Mouse (Mus musculus): ENCODE measurements around the gene Kif2c. TPM values are rescaled to one million over a fixed set of nuclear protein-coding genes. Genes with fewer than 3 reads are reported as not detected.
A peak's percentile ranks its signal among the peaks of the same experiment; 100 is the strongest.

Kif2c gene
- total RNA-seq, 2 experiments from 2014 or later = 29.6 to 34.2 TPM

DNA sequence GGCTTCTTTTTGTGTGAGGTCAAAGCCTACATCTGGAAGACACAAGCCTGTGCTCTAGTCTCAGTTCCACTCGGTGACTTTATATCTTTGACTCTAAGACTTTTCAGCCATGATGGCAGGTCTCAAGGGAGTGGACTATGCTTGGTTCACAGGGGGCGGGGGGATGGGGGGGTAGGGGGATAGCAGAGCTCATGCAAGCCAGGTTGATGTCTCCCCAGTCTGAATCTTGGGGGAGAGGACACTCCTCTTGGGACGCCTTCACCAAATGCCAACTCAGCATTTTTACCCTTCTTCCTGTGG lies 58.3 kb downstream of the Kif2c start:
- no peak for ATAC-seq (replicated peaks; ENCODE audit: low FRiP score, low TSS enrichment, poor library complexity, severe bottlenecking)

GRCm38 (mm10) chr4:117123546-117124217 lies 58.8 kb downstream of the Kif2c start:
- no peak for ATAC-seq (replicated peaks; ENCODE audit: low FRiP score, low TSS enrichment, poor library complexity, severe bottlenecking)

DNA sequence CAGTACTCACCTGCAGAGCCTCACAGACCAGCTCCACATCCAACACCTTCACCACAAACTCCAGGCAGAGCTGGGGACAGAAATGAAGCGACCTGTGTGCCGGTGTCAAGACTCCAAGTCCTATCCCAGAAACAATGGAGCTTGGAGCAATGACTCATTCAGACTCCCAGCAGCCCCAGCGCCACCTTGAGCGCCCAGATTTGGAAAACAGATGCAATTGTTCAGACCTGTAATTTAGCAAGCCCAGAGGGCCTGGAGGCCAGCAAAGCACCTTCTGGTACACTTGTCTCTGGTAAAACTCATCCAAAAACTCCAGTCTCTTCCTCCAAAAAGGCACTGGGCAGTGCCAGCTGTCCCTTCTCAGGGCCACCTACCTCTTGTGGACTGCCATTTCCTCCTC lies 60.2 kb downstream of the Kif2c start:
- ATAC-seq (replicated peaks; ENCODE audit: low FRiP score, low TSS enrichment, poor library complexity, severe bottlenecking) = no peak

DNA sequence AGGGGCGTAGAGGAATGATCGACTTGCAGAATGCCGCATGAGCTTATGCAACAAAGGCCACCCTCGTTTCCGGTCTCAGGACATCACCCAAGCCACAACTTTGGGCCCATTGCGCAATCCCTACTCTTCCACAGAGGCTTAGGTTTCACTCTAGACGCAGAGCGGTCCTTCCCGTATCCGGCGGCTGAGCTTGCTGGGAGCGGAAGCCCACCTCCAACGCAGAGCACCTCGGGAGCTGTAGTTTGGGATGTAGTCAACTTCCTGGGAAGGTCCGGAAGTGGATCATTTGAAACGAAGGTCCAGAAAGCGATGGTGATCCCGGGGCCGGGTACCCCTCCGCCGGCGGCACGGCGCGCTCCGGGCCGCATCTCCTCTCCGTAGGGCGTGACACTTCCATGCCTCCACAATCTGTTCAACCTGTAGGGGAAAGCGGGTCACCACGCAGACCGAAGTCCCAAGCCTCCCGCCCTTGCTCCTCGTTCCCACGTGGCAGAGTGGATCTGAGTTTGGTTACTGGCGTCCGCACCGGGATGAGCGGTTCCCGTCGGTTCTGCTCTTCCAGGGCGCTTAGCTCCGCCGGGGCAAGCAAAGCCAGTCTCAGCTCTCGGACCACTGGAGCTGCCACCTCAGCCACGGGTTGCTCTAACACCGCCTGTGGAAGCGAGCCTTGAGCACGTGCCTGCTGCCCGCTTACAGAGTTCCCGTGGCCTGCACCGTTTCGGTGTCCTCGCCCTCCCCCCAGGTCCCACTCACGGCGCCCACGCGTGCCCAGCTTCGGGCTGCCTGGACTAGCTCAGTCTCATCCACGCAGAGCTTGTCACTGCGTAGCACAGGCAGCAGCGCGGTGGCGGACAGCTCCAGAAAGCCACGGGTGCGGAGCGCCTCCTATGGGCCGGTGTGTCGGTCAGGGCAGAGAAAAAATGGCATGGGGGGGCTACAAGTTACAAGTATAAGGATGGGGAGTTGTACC lies 61.7 kb downstream of the Kif2c start:
- peak; percentile 84 for ATAC-seq (replicated peaks; ENCODE audit: low FRiP score, low TSS enrichment, poor library complexity, severe bottlenecking)

- ATAC-seq (replicated peaks; ENCODE audit: low FRiP score, low TSS enrichment, poor library complexity, severe bottlenecking) = no peak
Observed at GRCm38 (mm10) chr4:117120052-117120444, 62.4 kb downstream of the Kif2c start.

DNA sequence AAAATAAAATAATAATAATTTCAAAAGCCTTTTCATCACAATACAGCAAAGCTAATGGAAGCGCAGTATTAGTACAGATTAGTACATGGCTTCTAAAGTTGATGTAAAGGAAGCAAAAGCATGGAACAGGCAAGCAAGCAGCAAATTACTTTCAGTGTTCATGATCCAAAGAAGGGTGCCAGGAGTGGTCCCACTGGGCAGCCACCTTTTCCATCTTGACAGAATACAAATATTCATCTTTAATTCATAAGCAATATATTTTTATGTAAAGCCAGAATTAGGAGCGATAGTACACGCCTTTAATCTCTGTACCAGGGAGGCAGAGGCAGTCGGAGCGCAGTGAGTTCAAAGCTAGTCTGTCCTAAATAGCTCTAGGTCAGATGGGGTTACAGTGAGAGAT lies 62.8 kb downstream of the Kif2c start:
- no peak for ATAC-seq (replicated peaks; ENCODE audit: low FRiP score, low TSS enrichment, poor library complexity, severe bottlenecking)

- no peak for ATAC-seq (replicated peaks; ENCODE audit: low FRiP score, low TSS enrichment, poor library complexity, severe bottlenecking)
Observed at GRCm38 (mm10) chr4:117117931-117118330, 64.5 kb downstream of the Kif2c start.

- ATAC-seq (replicated peaks; ENCODE audit: low FRiP score, low TSS enrichment, poor library complexity, severe bottlenecking) = no peak
Observed at GRCm38 (mm10) chr4:117115592-117115991, 66.8 kb downstream of the Kif2c start.

DNA sequence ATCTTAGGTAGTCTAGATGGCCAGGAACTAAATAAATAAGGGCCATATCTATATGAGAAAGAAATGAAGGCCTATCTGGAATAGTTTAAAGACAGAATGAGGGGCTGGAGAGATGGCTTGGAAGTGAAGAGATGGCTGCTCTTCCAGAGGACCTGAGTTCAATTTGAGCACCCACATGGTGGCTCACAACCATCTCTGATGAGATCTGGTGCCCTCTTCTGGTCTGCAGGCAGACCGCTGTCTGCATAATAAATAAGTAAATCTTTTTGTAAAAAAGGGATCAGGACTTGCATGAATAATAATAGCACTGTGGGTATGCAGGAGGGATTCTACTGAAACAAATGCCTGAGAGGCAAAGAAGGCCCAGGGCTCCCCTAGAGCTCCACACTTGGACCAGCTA lies 69.2 kb downstream of the Kif2c start:
- no peak for ATAC-seq (replicated peaks; ENCODE audit: low FRiP score, low TSS enrichment, poor library complexity, severe bottlenecking)

DNA sequence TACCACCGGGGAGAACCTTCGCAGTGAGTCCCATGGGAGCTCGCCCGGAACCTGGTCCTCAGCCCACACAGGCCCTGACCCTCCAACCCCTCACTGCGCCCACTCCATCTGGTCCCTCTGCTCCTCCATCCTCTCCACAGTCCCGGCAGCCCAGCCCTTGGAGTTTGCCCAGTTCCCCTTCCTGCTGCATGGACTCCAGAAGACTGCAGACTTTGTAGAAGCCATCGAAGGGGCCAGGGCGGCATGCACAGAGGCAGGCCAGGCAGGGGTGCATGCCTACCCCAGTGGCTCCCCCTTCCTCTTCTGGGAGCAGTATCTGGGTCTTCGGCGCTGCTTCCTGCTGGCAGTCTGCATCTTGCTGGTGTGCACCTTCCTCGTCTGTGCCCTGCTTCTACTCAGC lies 71.5 kb downstream of the Kif2c start:
- no peak for ATAC-seq (replicated peaks; ENCODE audit: low FRiP score, low TSS enrichment, poor library complexity, severe bottlenecking)

DNA sequence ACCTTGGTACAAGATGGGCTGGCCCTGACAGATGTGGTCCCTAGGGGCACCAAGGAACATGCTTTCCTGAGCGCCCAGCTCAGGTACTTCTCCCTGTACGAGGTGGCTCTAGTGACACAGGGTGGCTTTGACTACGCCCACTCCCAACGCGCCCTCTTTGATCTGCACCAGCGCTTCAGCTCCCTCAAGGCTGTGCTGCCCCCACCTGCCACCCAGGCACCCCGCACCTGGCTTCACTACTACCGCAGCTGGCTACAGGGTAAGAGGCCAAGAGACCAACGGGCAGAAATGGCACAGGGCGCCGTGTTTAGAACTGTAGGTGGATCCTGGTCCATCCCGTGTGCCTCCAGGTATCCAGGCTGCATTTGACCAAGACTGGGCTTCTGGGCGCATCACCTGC lies 72.2 kb downstream of the Kif2c start:
- ATAC-seq (replicated peaks; ENCODE audit: low FRiP score, low TSS enrichment, poor library complexity, severe bottlenecking) = no peak

Other genes with a start within 250 kb of the Kif2c start
- gene Urod, start 188.2 kb downstream of the Kif2c start, total RNA-seq (2014; fragmentation: Nextera tagmentation) = 222 and 304 TPM in 2 replicates
- 130 and 163 TPM in 2 replicates for gene Urod, start 188.2 kb downstream of the Kif2c start, total RNA-seq (2017)
- 10.8 and 14.8 TPM in 2 replicates for gene Hectd3, start 187.3 kb downstream of the Kif2c start, total RNA-seq (2014; fragmentation: Nextera tagmentation)
- gene Hectd3, start 187.3 kb downstream of the Kif2c start, total RNA-seq (2017) = 12.7 and 15.0 TPM in 2 replicates
- gene Eif2b3, start 163.2 kb downstream of the Kif2c start, total RNA-seq (2014; fragmentation: Nextera tagmentation) = 53.5 and 56.7 TPM in 2 replicates
- 61.4 and 65.7 TPM in 2 replicates for gene Eif2b3, start 163.2 kb downstream of the Kif2c start, total RNA-seq (2017)
- 0.25 TPM in 1 of 2 replicates, not detected in the other for gene Ptch2, start 86.6 kb downstream of the Kif2c start, total RNA-seq (2014; fragmentation: Nextera tagmentation)
- gene Ptch2, start 86.6 kb downstream of the Kif2c start, total RNA-seq (2017) = not detected in 2 replicates
- gene Btbd19, start 56.9 kb downstream of the Kif2c start, total RNA-seq (2014; fragmentation: Nextera tagmentation) = 17.5 and 19.1 TPM in 2 replicates
- gene Btbd19, start 56.9 kb downstream of the Kif2c start, total RNA-seq (2017) = 7.7 and 15.6 TPM in 2 replicates
- gene Tctex1d4, start 55.8 kb downstream of the Kif2c start, total RNA-seq (2014; fragmentation: Nextera tagmentation) = not detected in 2 replicates
- gene Tctex1d4, start 55.8 kb downstream of the Kif2c start, total RNA-seq (2017) = not detected in 2 replicates
- 0.66 and 1.8 TPM in 2 replicates for gene Plk3, start 48.7 kb downstream of the Kif2c start, total RNA-seq (2014; fragmentation: Nextera tagmentation)
- 0.94 and 2.8 TPM in 2 replicates for gene Plk3, start 48.7 kb downstream of the Kif2c start, total RNA-seq (2017)
- gene Rps8, start 26.4 kb downstream of the Kif2c start, total RNA-seq (2014; fragmentation: Nextera tagmentation) = 5,319 and 5,634 TPM in 2 replicates
- 1,767 and 2,088 TPM in 2 replicates for gene Rps8, start 26.4 kb downstream of the Kif2c start, total RNA-seq (2017)
- not detected in 2 replicates for gene Tmem53, start 69.3 kb upstream of the Kif2c start, total RNA-seq (2014; fragmentation: Nextera tagmentation)
- not detected in 2 replicates for gene Tmem53, start 69.3 kb upstream of the Kif2c start, total RNA-seq (2017)
- not detected in 2 replicates for gene Armh1, start 69.5 kb upstream of the Kif2c start, total RNA-seq (2014; fragmentation: Nextera tagmentation)
- gene Armh1, start 69.5 kb upstream of the Kif2c start, total RNA-seq (2017) = not detected in 2 replicates